In genomic region chr2:155606360-155606759, GRCm38 (mm10) we compare ENCODE assay signal across 12 mouse cellular contexts. TPM values are rescaled to one million over a fixed set of nuclear protein-coding genes. Genes with fewer than 3 reads are reported as not detected.
DNase-seq lines count a peak whose midpoint lies in the region; ATAC-seq and TF ChIP-seq lines count a peak whose summit lies in the region.
"Had no signal": no experiment of that assay in that cellular context is flagged by ENCODE, and none has a peak within 500 bp of the region (broad histone marks: within the 10 kb centered on the region; RNA-seq: fewer than 3 reads in every experiment).

No protein-coding gene starts in this region.

- H3K4me2 ChIP-seq in heart, postnatal 0 days (ENCODE audit: low read depth, low read length) = peak overlapping the region; percentile 22; the same call in 1 of the 2 replicates
- no peak overlapping the region for H3K4me2 ChIP-seq in liver, embryonic 13.5 days
- H3K4me2 ChIP-seq: forebrain, embryonic 12.5 days; hindbrain, embryonic 15.5 days; neural tube, embryonic 12.5 days had no signal

- WGBS in heart, postnatal 0 days = 37% methylated on average over 4 of the region's 4 CpGs
- 84% methylated on average over 4 of the region's 4 CpGs for WGBS in liver, embryonic 13.5 days (ENCODE audit: insufficient replicate concordance)

- no peaks in the 10 kb centered on the region for H3K27me3 ChIP-seq in heart, postnatal 0 days (ENCODE audit: control insufficient read depth, insufficient read depth, low read length)
- H3K27me3 ChIP-seq in liver, embryonic 13.5 days = no peaks in the 10 kb centered on the region
- H3K27me3 ChIP-seq: forebrain, embryonic 12.5 days; hindbrain, embryonic 15.5 days; neural tube, embryonic 12.5 days had no signal

- intact Hi-C loops in heart, postnatal 25 days (cut with DNase I) = no loop called here

- no peaks in the 10 kb centered on the region for H3K36me3 ChIP-seq in heart, postnatal 0 days (replicated peaks; ENCODE audit: control insufficient read depth, insufficient read depth, low read length)
- H3K36me3 ChIP-seq in liver, embryonic 13.5 days = no peaks in the 10 kb centered on the region
- H3K36me3 ChIP-seq: forebrain, embryonic 12.5 days; hindbrain, embryonic 15.5 days; neural tube, embryonic 12.5 days had no signal

- H3K27ac ChIP-seq in heart, postnatal 0 days (ENCODE audit: low read depth) = peak overlapping the region; percentile 89
- peak overlapping the region; percentile 99 for H3K27ac ChIP-seq in liver, embryonic 13.5 days
- H3K27ac ChIP-seq: forebrain, embryonic 12.5 days; hindbrain, embryonic 15.5 days; neural tube, embryonic 12.5 days had no signal

- no peaks in the 10 kb centered on the region for H3K9me3 ChIP-seq in heart, postnatal 0 days (replicated peaks; ENCODE audit: control insufficient read depth, low read length)
- H3K9me3 ChIP-seq in liver, embryonic 13.5 days (replicated peaks) = no peaks in the 10 kb centered on the region
- H3K9me3 ChIP-seq: forebrain, embryonic 12.5 days; hindbrain, embryonic 15.5 days; neural tube, embryonic 12.5 days had no signal

- TF ChIP-seq EP300 in heart, postnatal 0 days (IDR thresholded peaks at IDR 0.05; ENCODE audit: low read depth) = no peak

- ATAC-seq in heart, postnatal 0 days (ENCODE audit: insufficient read depth, low read depth) = peak; percentile 85
- ATAC-seq in liver, embryonic 13.5 days (ENCODE audit: low read depth) = no peak
- no peak for ATAC-seq in monocyte, adult 5-6 weeks (replicated peaks; ENCODE audit: insufficient number of reproducible peaks, low FRiP score, low TSS enrichment, poor library complexity, severe bottlenecking)
- ATAC-seq in activated CD4-positive, CD25-positive, alpha-beta regulatory T cell, adult 4 months = no peak

- no peak overlapping the region for H3K4me3 ChIP-seq in heart, postnatal 0 days (ENCODE audit: low read depth, low read length)
- no peak overlapping the region for H3K4me3 ChIP-seq in liver, embryonic 13.5 days (replicated peaks)
- H3K4me3 ChIP-seq: forebrain, embryonic 12.5 days; hindbrain, embryonic 15.5 days; neural tube, embryonic 12.5 days had no signal

- H3K4me1 ChIP-seq in heart, postnatal 0 days (ENCODE audit: control insufficient read depth, insufficient read depth) = peaks cover 9% of the 10 kb centered on the region; the same call in 1 of the 2 replicates
- H3K4me1 ChIP-seq in liver, embryonic 13.5 days (replicated peaks) = peaks cover 79% of the 10 kb centered on the region
- H3K4me1 ChIP-seq: forebrain, embryonic 12.5 days; hindbrain, embryonic 15.5 days; neural tube, embryonic 12.5 days had no signal

- H3K9ac ChIP-seq in heart, postnatal 0 days (replicated peaks; ENCODE audit: low read depth, low read length) = no peak overlapping the region
- peak overlapping the region; percentile 70 for H3K9ac ChIP-seq in liver, embryonic 13.5 days
- H3K9ac ChIP-seq: forebrain, embryonic 12.5 days; hindbrain, embryonic 15.5 days; neural tube, embryonic 12.5 days had no signal

- peak; percentile 96 for DNase-seq in heart, adult 11 months
- no peak for DNase-seq in heart, postnatal 25 days (ENCODE audit: low spot score)
- peak; percentile 70 for DNase-seq in cerebellum, adult 8-10 months
- DNase-seq in heart, postnatal 0 days (ENCODE audit: low spot score) = peak; percentile 74
- DNase-seq in liver, embryonic 13.5 days = no peak
- DNase-seq in kidney, postnatal 14 days = no peak
- DNase-seq: kidney, postnatal 4 days had no signal

- TF ChIP-seq CTCF in heart, postnatal 0 days (IDR thresholded peaks at IDR 0.05; ENCODE audit: low read depth) = peak; percentile 49

RNA-seq across cellular contexts. Expression of gene Myh7b, which starts 4.7 kb away (rescaled TPM):
- total RNA-seq in heart, postnatal 25 days (2021) = 10 to 100 TPM; 35.4 to 36.0 TPM
- total RNA-seq in heart, postnatal 0 days (2014; rRNA removed; ENCODE audit: low replicate concordance) = 17.2 and 48.4 TPM in 2 replicates
- polyA plus RNA-seq in heart, postnatal 0 days (2015; fragmentation: Nextera tagmentation; extraction: Ambion mirVana) = 12.2 and 12.5 TPM in 2 replicates
- 2.2 TPM in 2 replicates for polyA plus RNA-seq in liver, embryonic 13.5 days (2015; fragmentation: Nextera tagmentation; extraction: Ambion mirVana)
- total RNA-seq in monocyte, adult 5-6 weeks (2017) = not detected in 3 replicates
- polyA plus RNA-seq in activated CD4-positive, CD25-positive, alpha-beta regulatory T cell, adult 4 months (2017; shearing (Covaris generic)) = not detected

RNA-seq across cellular contexts. Expression of gene Gss, which starts 13.8 kb away (rescaled TPM):
- total RNA-seq in heart, postnatal 25 days (2021) = 10 to 100 TPM; 13.4 to 13.9 TPM
- 32.5 and 52.3 TPM in 2 replicates for total RNA-seq in heart, postnatal 0 days (2014; rRNA removed; ENCODE audit: low replicate concordance)
- polyA plus RNA-seq in heart, postnatal 0 days (2015; fragmentation: Nextera tagmentation; extraction: Ambion mirVana) = 24.8 and 25.9 TPM in 2 replicates
- 67.3 and 68.2 TPM in 2 replicates for polyA plus RNA-seq in liver, embryonic 13.5 days (2015; fragmentation: Nextera tagmentation; extraction: Ambion mirVana)
- total RNA-seq in monocyte, adult 5-6 weeks (2017) = 30.1 to 47.6 TPM (median 35.5 TPM) in 3 replicates
- 10 to 100 TPM; 13.8 to 15.7 TPM for polyA plus RNA-seq in activated CD4-positive, CD25-positive, alpha-beta regulatory T cell, adult 4 months (2017; shearing (Covaris generic))

Comparison
In these comparisons a context has a peak if more than half of its experiments do, and no peak if none do; other contexts are left out.
1. DNase-seq: peak in heart, adult 11 months (single experiment), cerebellum, adult 8-10 months (single experiment) and heart, postnatal 0 days (single experiment); none in heart, postnatal 25 days (single experiment), liver, embryonic 13.5 days (single experiment) and kidney, postnatal 14 days (single experiment).
2. RNA of gene Myh7b, which starts 4.7 kb away (total RNA-seq): 17.2 to 48.4 TPM in heart, postnatal 0 days and 35.4 to 36.0 TPM in heart, postnatal 25 days; not detected in monocyte, adult 5-6 weeks; every median in the first group is over 10 times any median in the second.